ENCODE assay signal across 9 mouse cellular contexts in the genomic region with DNA sequence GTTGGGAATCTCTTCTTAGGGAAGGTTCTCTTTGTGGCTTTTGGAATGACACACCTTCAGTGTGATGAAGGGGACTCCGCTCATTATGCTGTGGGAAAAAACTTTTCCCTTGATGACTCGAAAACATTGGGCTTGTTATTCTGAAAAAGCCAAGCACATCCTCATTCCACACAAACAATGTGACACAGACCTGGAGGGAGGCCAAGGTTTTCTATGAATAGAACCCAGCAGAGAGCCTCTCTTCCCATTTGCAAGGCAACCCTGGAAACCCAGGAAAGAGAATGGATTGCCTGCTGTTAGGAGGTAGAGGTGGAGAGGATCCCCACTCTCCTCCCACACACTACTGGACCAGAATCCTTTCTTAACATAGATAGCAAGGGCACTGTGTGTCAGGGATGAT. TPM values are rescaled to one million over a fixed set of nuclear protein-coding genes. Genes with fewer than 3 reads are reported as not detected.
A peak's percentile ranks its signal among the peaks of the same experiment; 100 is the strongest.
DNase-seq lines count a peak whose midpoint lies in the region; ATAC-seq and TF ChIP-seq lines count a peak whose summit lies in the region.
"Had no signal": no experiment of that assay in that cellular context is flagged by ENCODE, and none has a peak within 500 bp of the region (broad histone marks: within the 10 kb centered on the region; RNA-seq: fewer than 3 reads in every experiment).

No protein-coding gene starts in this region.

- H3K4me2 ChIP-seq in intestine, postnatal 0 days (replicated peaks; ENCODE audit: low read depth), result peak overlapping the region; percentile 27; the same call in 1 of the 2 replicates

- no peaks in the 10 kb centered on the region for H3K4me1 ChIP-seq in intestine, postnatal 0 days (replicated peaks; ENCODE audit: control insufficient read depth, insufficient read depth, low read length)

- no peak overlapping the region for H3K9ac ChIP-seq in intestine, postnatal 0 days (ENCODE audit: low read depth, low read length)

- no peaks in the 10 kb centered on the region for H3K36me3 ChIP-seq in intestine, postnatal 0 days (ENCODE audit: control insufficient read depth, insufficient read depth)

- no peak overlapping the region for H3K4me3 ChIP-seq in intestine, postnatal 0 days (ENCODE audit: low read depth, low read length)

- no peaks in the 10 kb centered on the region for H3K9me3 ChIP-seq in intestine, postnatal 0 days (ENCODE audit: control insufficient read depth)

- no peak overlapping the region for H3K27ac ChIP-seq in intestine, postnatal 0 days (ENCODE audit: low read depth, low read length)

- DNase-seq in ES-CJ7 (ENCODE audit: low read depth, low spot score), result peak; percentile 83
- DNase-seq in adrenal gland, adult (ENCODE audit: inconsistent age in 2 of 2, low spot score in 1 of 2), result peak; percentile 57 to 90
- peak; percentile 51 for DNase-seq in gastrocnemius, postnatal 14 days
- peak; percentile 8 to 40 for DNase-seq in left cerebral cortex, postnatal 36 days (ENCODE audit: low spot score in 2 of 2)
- peak; percentile 26 for DNase-seq in ovary, postnatal 36 days (ENCODE audit: low spot score)
- DNase-seq in spleen, adult 12 weeks (ENCODE audit: low spot score), result no peak

- no peaks in the 10 kb centered on the region for H3K27me3 ChIP-seq in intestine, postnatal 0 days (replicated peaks; ENCODE audit: control insufficient read depth, insufficient read depth, low read length)

- no peak for ATAC-seq in intestine, postnatal 0 days
- no peak for ATAC-seq in granulocyte monocyte progenitor cell, adult 5-6 weeks (replicated peaks; ENCODE audit: poor library complexity, severe bottlenecking)

- intact Hi-C loops in gastrocnemius, postnatal 14 days (cut with DNase I; ENCODE audit: low total_unique reads), result no loop called here
- intact Hi-C loops in left cerebral cortex, postnatal 36 days (cut with DNase I), result no loop called here

- 32% methylated on average over 2 of the region's 2 CpGs for WGBS in intestine, postnatal 0 days

- no peak for TF ChIP-seq CTCF in intestine, postnatal 0 days (IDR thresholded peaks at IDR 0.05; ENCODE audit: low read depth)

RNA-seq across cellular contexts. Expression of a gene that starts 1.6 kb away (rescaled TPM):
- total RNA-seq in gastrocnemius, postnatal 14 days (2021), result not detected
- polyA plus RNA-seq in intestine, postnatal 0 days (2015; fragmentation: Nextera tagmentation; extraction: Ambion mirVana), result not detected in 2 replicates
- total RNA-seq in left cerebral cortex, postnatal 36 days (2021), result under 1 TPM in 1 of 2 experiments, not detected in 1; 0.52 TPM
- not detected in 2 replicates for total RNA-seq in granulocyte monocyte progenitor cell, adult 5-6 weeks (2014; fragmentation: Nextera tagmentation)
- not detected in 2 replicates for total RNA-seq in granulocyte monocyte progenitor cell, adult 5-6 weeks (2017)
- polyA plus RNA-seq: limb, embryonic 11.5 days had no signal

RNA-seq across cellular contexts. Expression of a gene that starts 14.6 kb away (rescaled TPM):
- total RNA-seq in gastrocnemius, postnatal 14 days (2021), result 1 to 10 TPM; 1.6 to 3.7 TPM
- 3.4 and 3.6 TPM in 2 replicates for polyA plus RNA-seq in intestine, postnatal 0 days (2015; fragmentation: Nextera tagmentation; extraction: Ambion mirVana)
- under 1 TPM; 0.25 to 0.32 TPM for total RNA-seq in left cerebral cortex, postnatal 36 days (2021)
- not detected in 2 replicates for total RNA-seq in granulocyte monocyte progenitor cell, adult 5-6 weeks (2014; fragmentation: Nextera tagmentation)
- not detected in 2 replicates for total RNA-seq in granulocyte monocyte progenitor cell, adult 5-6 weeks (2017)
